Mouse (Mus musculus): ENCODE data around the gene Iqcd. TPM values are rescaled to one million over a fixed set of nuclear protein-coding genes. Genes with fewer than 3 reads are reported as not detected.
A peak's percentile ranks its signal among the peaks of the same experiment; 100 is the strongest.

The Iqcd gene
- polyA plus RNA-seq (2012; fragmentation: generic; extraction: Trizol) = 0.91 TPM

GRCm38 (mm10) chr5:120588569-120589094 is at the start of gene Iqcd, which contains the start of gene Tpcn1:
TSS of gene Iqcd (plus strand) at chr5:120589016.
TSS of gene Tpcn1 (minus strand) at chr5:120588673.
- H3K4me2 ChIP-seq (ENCODE audit: low read depth) = peak within 1 kb of the TSS; percentile 75
- peaks cover 10% of the 10 kb centered on the region for H3K36me3 ChIP-seq (ENCODE audit: control insufficient read depth, insufficient read depth)
- peak within 1 kb of the TSS; percentile 89 for H3K4me3 ChIP-seq
- TF ChIP-seq USF1 (IDR thresholded peaks at IDR 0.05; ENCODE audit: low read depth) = no peak
- TF ChIP-seq MYOD1 (IDR thresholded peaks at IDR 0.05; ENCODE audit: control insufficient read depth in 1 of 3, insufficient read length in 2 of 3, low read depth in 2 of 3) = peak in 2 of 3 experiments; percentile 99 to 100
- TF ChIP-seq SRF (IDR thresholded peaks at IDR 0.05; ENCODE audit: control insufficient read depth, insufficient read length, low read depth) = peak; percentile 6
- TF ChIP-seq POLR2A (IDR thresholded peaks at IDR 0.05; ENCODE audit: insufficient read length, low read depth) = peak; percentile 99
- TF ChIP-seq POLR2AphosphoS2 (IDR thresholded peaks at IDR 0.05; ENCODE audit: insufficient read length, low read depth) = peak; percentile 98
- no peak for TF ChIP-seq E2F4 (IDR thresholded peaks at IDR 0.05; ENCODE audit: insufficient read depth)
- TF ChIP-seq TCF12 (IDR thresholded peaks at IDR 0.05; ENCODE audit: insufficient read depth, poor library complexity, severe bottlenecking) = peak; percentile 52
- TF ChIP-seq MYOG (IDR thresholded peaks at IDR 0.05; ENCODE audit: control insufficient read depth in 1 of 3, insufficient read depth in 1 of 3, insufficient read length in 2 of 3, low read depth in 2 of 3) = peak; percentile 45 to 97 (median 96)
- TF ChIP-seq MAX (IDR thresholded peaks at IDR 0.05; ENCODE audit: low read depth) = no peak
- no peak for TF ChIP-seq CEBPB (IDR thresholded peaks at IDR 0.05; ENCODE audit: insufficient read depth, poor library complexity, severe bottlenecking)
- TF ChIP-seq REST (IDR thresholded peaks at IDR 0.05; ENCODE audit: insufficient read depth, insufficient read length) = no peak
- TF ChIP-seq TCF3 (IDR thresholded peaks at IDR 0.05; ENCODE audit: insufficient read length, low read depth) = peak; percentile 90
- H3K79me2 ChIP-seq (ENCODE audit: control insufficient read depth, insufficient read depth) = peaks cover 39% of the 10 kb centered on the region
- no peaks in the 10 kb centered on the region for H3K27me3 ChIP-seq (ENCODE audit: control insufficient read depth, insufficient read depth, insufficient read length)
- H3ac ChIP-seq (ENCODE audit: control insufficient read depth, insufficient read length) = peak within 1 kb of the TSS; percentile 12

GRCm38 (mm10) chr5:120548236-120548850 is 40.5 kb upstream of the Iqcd start:
- Histone ChIP-seq H3ac (ENCODE audit: control insufficient read depth, insufficient read length) (no peak overlapping the region), H3K4me3 (no peak overlapping the region), H3K79me2 (ENCODE audit: control insufficient read depth, insufficient read depth) (no peaks in the 10 kb centered on the region), H3K36me3 (ENCODE audit: control insufficient read depth, insufficient read depth) (peaks cover 33% of the 10 kb centered on the region), H3K4me2 (ENCODE audit: low read depth) (no peak overlapping the region), H3K27me3 (ENCODE audit: control insufficient read depth, insufficient read depth, insufficient read length) (no peaks in the 10 kb centered on the region)
- TF ChIP-seq CEBPB (IDR thresholded peaks at IDR 0.05; ENCODE audit: insufficient read depth, poor library complexity, severe bottlenecking) = no peak
- TF ChIP-seq SRF (IDR thresholded peaks at IDR 0.05; ENCODE audit: control insufficient read depth, insufficient read length, low read depth) = no peak
- TF ChIP-seq POLR2A (IDR thresholded peaks at IDR 0.05; ENCODE audit: insufficient read length, low read depth) = no peak
- no peak for TF ChIP-seq REST (IDR thresholded peaks at IDR 0.05; ENCODE audit: insufficient read depth, insufficient read length)
- no peak for TF ChIP-seq TCF12 (IDR thresholded peaks at IDR 0.05; ENCODE audit: insufficient read depth, poor library complexity, severe bottlenecking)
- no peak for TF ChIP-seq USF1 (IDR thresholded peaks at IDR 0.05; ENCODE audit: low read depth)
- TF ChIP-seq TCF3 (IDR thresholded peaks at IDR 0.05; ENCODE audit: insufficient read length, low read depth) = no peak
- no peak for TF ChIP-seq MYOD1 (IDR thresholded peaks at IDR 0.05; ENCODE audit: control insufficient read depth in 1 of 3, insufficient read length in 2 of 3, low read depth in 2 of 3)
- no peak for TF ChIP-seq E2F4 (IDR thresholded peaks at IDR 0.05; ENCODE audit: insufficient read depth)
- no peak for TF ChIP-seq MAX (IDR thresholded peaks at IDR 0.05; ENCODE audit: low read depth)
- no peak for TF ChIP-seq MYOG (IDR thresholded peaks at IDR 0.05; ENCODE audit: control insufficient read depth in 1 of 3, insufficient read depth in 1 of 3, insufficient read length in 2 of 3, low read depth in 2 of 3)
- no peak for TF ChIP-seq POLR2AphosphoS2 (IDR thresholded peaks at IDR 0.05; ENCODE audit: insufficient read length, low read depth)

GRCm38 (mm10) chr5:120550137-120550536 is 38.7 kb upstream of the Iqcd start:
- no peak overlapping the region for H3K4me2 ChIP-seq (ENCODE audit: low read depth)
- no peak for TF ChIP-seq REST (IDR thresholded peaks at IDR 0.05; ENCODE audit: insufficient read depth, insufficient read length)
- no peak for TF ChIP-seq TCF3 (IDR thresholded peaks at IDR 0.05; ENCODE audit: insufficient read length, low read depth)
- no peak for TF ChIP-seq POLR2A (IDR thresholded peaks at IDR 0.05; ENCODE audit: insufficient read length, low read depth)
- no peak for TF ChIP-seq MYOD1 (IDR thresholded peaks at IDR 0.05; ENCODE audit: control insufficient read depth in 1 of 3, insufficient read length in 2 of 3, low read depth in 2 of 3)
- no peak for TF ChIP-seq POLR2AphosphoS2 (IDR thresholded peaks at IDR 0.05; ENCODE audit: insufficient read length, low read depth)
- TF ChIP-seq E2F4 (IDR thresholded peaks at IDR 0.05; ENCODE audit: insufficient read depth) = no peak
- no peak overlapping the region for H3K4me3 ChIP-seq
- no peaks in the 10 kb centered on the region for H3K79me2 ChIP-seq (ENCODE audit: control insufficient read depth, insufficient read depth)
- H3K36me3 ChIP-seq (ENCODE audit: control insufficient read depth, insufficient read depth) = peaks cover 40% of the 10 kb centered on the region
- H3ac ChIP-seq (ENCODE audit: control insufficient read depth, insufficient read length) = no peak overlapping the region
- no peaks in the 10 kb centered on the region for H3K27me3 ChIP-seq (ENCODE audit: control insufficient read depth, insufficient read depth, insufficient read length)

GRCm38 (mm10) chr5:120550673-120551072 is 38.1 kb upstream of the Iqcd start:
- H3K36me3 ChIP-seq (ENCODE audit: control insufficient read depth, insufficient read depth) = peaks cover 45% of the 10 kb centered on the region
- no peak overlapping the region for H3ac ChIP-seq (ENCODE audit: control insufficient read depth, insufficient read length)

GRCm38 (mm10) chr5:120555871-120556270 is 32.9 kb upstream of the Iqcd start:
- Histone ChIP-seq H3K27me3 (ENCODE audit: control insufficient read depth, insufficient read depth, insufficient read length) (no peaks in the 10 kb centered on the region), H3K4me2 (ENCODE audit: low read depth) (no peak overlapping the region), H3K79me2 (ENCODE audit: control insufficient read depth, insufficient read depth) (peaks cover 39% of the 10 kb centered on the region), H3ac (ENCODE audit: control insufficient read depth, insufficient read length) (no peak overlapping the region), H3K4me3 (no peak overlapping the region), H3K36me3 (ENCODE audit: control insufficient read depth, insufficient read depth) (peaks cover 55% of the 10 kb centered on the region)
- no peak for TF ChIP-seq TCF3 (IDR thresholded peaks at IDR 0.05; ENCODE audit: insufficient read length, low read depth)
- TF ChIP-seq REST (IDR thresholded peaks at IDR 0.05; ENCODE audit: insufficient read depth, insufficient read length) = no peak
- peak; percentile 31 for TF ChIP-seq POLR2A (IDR thresholded peaks at IDR 0.05; ENCODE audit: insufficient read length, low read depth)
- TF ChIP-seq TCF12 (IDR thresholded peaks at IDR 0.05; ENCODE audit: insufficient read depth, poor library complexity, severe bottlenecking) = no peak
- no peak for TF ChIP-seq POLR2AphosphoS2 (IDR thresholded peaks at IDR 0.05; ENCODE audit: insufficient read length, low read depth)
- TF ChIP-seq E2F4 (IDR thresholded peaks at IDR 0.05; ENCODE audit: insufficient read depth) = no peak
- TF ChIP-seq MAX (IDR thresholded peaks at IDR 0.05; ENCODE audit: low read depth) = no peak

More at GRCm38 (mm10) chr5:120550673-120551072, 38.1 kb upstream of the Iqcd start:
- no peaks in the 10 kb centered on the region for H3K27me3 ChIP-seq (ENCODE audit: control insufficient read depth, insufficient read depth, insufficient read length)
- H3K4me2 ChIP-seq (ENCODE audit: low read depth) = no peak overlapping the region
- no peaks in the 10 kb centered on the region for H3K79me2 ChIP-seq (ENCODE audit: control insufficient read depth, insufficient read depth)
- TF ChIP-seq MAX (IDR thresholded peaks at IDR 0.05; ENCODE audit: low read depth) (no peak), SRF (IDR thresholded peaks at IDR 0.05; ENCODE audit: control insufficient read depth, insufficient read length, low read depth) (no peak), POLR2AphosphoS2 (IDR thresholded peaks at IDR 0.05; ENCODE audit: insufficient read length, low read depth) (peak; percentile 70)
- no peak overlapping the region for H3K4me3 ChIP-seq
